Mouse (Mus musculus): ENCODE data around the gene Hoxd11.

DNA sequence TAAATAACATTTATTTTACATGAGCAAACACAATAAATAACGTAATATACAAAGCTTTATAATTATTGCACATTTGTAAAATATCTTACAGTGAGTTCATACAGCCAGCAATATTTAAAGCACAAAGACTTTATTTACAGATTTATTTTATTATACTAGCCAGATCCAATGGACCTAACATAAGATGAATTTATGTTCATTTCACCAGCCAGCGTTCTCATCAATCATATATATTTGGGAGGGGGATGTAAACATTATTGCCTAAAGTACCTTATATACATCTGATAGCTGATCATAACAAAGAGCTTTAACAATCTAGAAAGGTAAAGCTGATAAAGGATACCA, 26.4 kb upstream of the Hoxd11 start:
- TF ChIP-seq CTCF (IDR thresholded peaks at IDR 0.05; ENCODE audit: insufficient read depth, low read length) (no peak), POLR2A (IDR thresholded peaks at IDR 0.05; ENCODE audit: borderline replicate concordance, extremely low read depth, low read depth, low read length) (no peak)
